Mouse (Mus musculus) left cerebral cortex, postnatal 4 days (tissue): Measurements from ENCODE around the gene Tmem206. TPM values are rescaled to one million over a fixed set of nuclear protein-coding genes. Genes with fewer than 3 reads are reported as not detected.

ENCODE experiments used
- DNase-seq: peaks from one replicate; pipeline ENCODE4 v3.0.0-alpha.2; 2022
- intact Hi-C: fragments of 180-260 bp; cut with DNase I; formaldehyde crosslinking; loops from one replicate; pipeline ENCODE4 v1.15.1; 2025
- total RNA-seq, 2 experiments: library from RNA; stranded (reverse); gene quantifications; 2 replicates each; pipeline ENCODE4 v1.2.3; 2021

Tmem206 gene
- total RNA-seq, 2 experiments from 2014 or later: 18.1 to 19.5 TPM

- peak; percentile 40 for DNase-seq
- intact Hi-C loops: no loop called here
Observed at GRCm38 (mm10) chr1:191349486-191350037, 23.9 kb downstream of the Tmem206 start.

- intact Hi-C loops: no loop called here
- no peak for DNase-seq
Observed at GRCm38 (mm10) chr1:191350355-191350754, 24.6 kb downstream of the Tmem206 start.

GRCm38 (mm10) chr1:191352786-191353488, 27.2 kb downstream of the Tmem206 start:
- intact Hi-C loops: no loop called here
- peak; percentile 59 for DNase-seq

- intact Hi-C loops: no loop called here
- DNase-seq: no peak
Observed at GRCm38 (mm10) chr1:191353836-191354235, 28.1 kb downstream of the Tmem206 start.

GRCm38 (mm10) chr1:191356936-191357335, 31.2 kb downstream of the Tmem206 start:
- intact Hi-C loops: no loop called here
- DNase-seq: no peak

GRCm38 (mm10) chr1:191359478-191359877, 33.8 kb downstream of the Tmem206 start:
- intact Hi-C loops: no loop called here
- no peak for DNase-seq

- intact Hi-C loops: loop anchor here (10.0 kb wide), 1 partner anchor 202 kb away; no protein-coding TSS in a partner anchor
- DNase-seq: no peak
Observed at GRCm38 (mm10) chr1:191362412-191362811, 36.7 kb downstream of the Tmem206 start.

GRCm38 (mm10) chr1:191364477-191364876, 38.8 kb downstream of the Tmem206 start:
- intact Hi-C loops: loop anchor here (10.0 kb wide), 1 partner anchor 200 kb away; no protein-coding TSS in a partner anchor
- DNase-seq: no peak

GRCm38 (mm10) chr1:191368193-191368592, 42.5 kb downstream of the Tmem206 start:
- intact Hi-C loops: loop anchor here (10.0 kb wide), 1 partner anchor 197 kb away; no protein-coding TSS in a partner anchor
- no peak for DNase-seq

GRCm38 (mm10) chr1:191369140-191369539, 43.4 kb downstream of the Tmem206 start:
- intact Hi-C loops: loop anchor here (10.0 kb wide), 1 partner anchor 196 kb away; no protein-coding TSS in a partner anchor

GRCm38 (mm10) chr1:191374993-191375643, 49.4 kb downstream of the Tmem206 start:
- intact Hi-C loops: no loop called here
- DNase-seq: no peak

More at GRCm38 (mm10) chr1:191369140-191369539, 43.4 kb downstream of the Tmem206 start:
- DNase-seq: no peak

- no peak for DNase-seq
- intact Hi-C loops: no loop called here
Observed at GRCm38 (mm10) chr1:191375644-191375998, 49.9 kb downstream of the Tmem206 start.

GRCm38 (mm10) chr1:191378080-191378479, 52.4 kb downstream of the Tmem206 start:
- intact Hi-C loops: no loop called here

GRCm38 (mm10) chr1:191380843-191381242, 55.1 kb downstream of the Tmem206 start:
- intact Hi-C loops: no loop called here
- DNase-seq: no peak

More at GRCm38 (mm10) chr1:191378080-191378479, 52.4 kb downstream of the Tmem206 start:
- no peak for DNase-seq

GRCm38 (mm10) chr1:191381955-191382736, 56.4 kb downstream of the Tmem206 start:
- DNase-seq: no peak
- intact Hi-C loops: no loop called here

- no peak for DNase-seq
- intact Hi-C loops: no loop called here
Observed at GRCm38 (mm10) chr1:191384786-191385430, 59.2 kb downstream of the Tmem206 start.

GRCm38 (mm10) chr1:191391311-191391710, 65.6 kb downstream of the Tmem206 start:
- intact Hi-C loops: loop anchor here (5.0 kb wide), 1 partner anchor 176 kb away; no protein-coding TSS in a partner anchor
- peak; percentile 40 for DNase-seq

GRCm38 (mm10) chr1:191393536-191393935, 67.8 kb downstream of the Tmem206 start:
- intact Hi-C loops: loop anchor here (5.0 kb wide), 1 partner anchor 174 kb away; no protein-coding TSS in a partner anchor

GRCm38 (mm10) chr1:191394126-191394525, 68.4 kb downstream of the Tmem206 start:
- intact Hi-C loops: loop anchor here (5.0 kb wide), 1 partner anchor 173 kb away; no protein-coding TSS in a partner anchor
- no peak for DNase-seq

More at GRCm38 (mm10) chr1:191393536-191393935, 67.8 kb downstream of the Tmem206 start:
- DNase-seq: no peak

- no peak for DNase-seq
- intact Hi-C loops: no loop called here
Observed at GRCm38 (mm10) chr1:191395200-191395599, 69.5 kb downstream of the Tmem206 start.
